Mouse (Mus musculus): ENCODE data around the gene Narfl. TPM values are rescaled to one million over a fixed set of nuclear protein-coding genes. Genes with fewer than 3 reads are reported as not detected.

Narfl gene
- polyA plus RNA-seq, 1 experiment from 2014 or later, result 24.9 TPM

GRCm38 (mm10) chr17:25762591-25762990 is 11.0 kb upstream of the Narfl start:
- H3K4me2 ChIP-seq, result no peak overlapping the region
- WGBS, result 32% methylated on average over 3 of the region's 3 CpGs
- ATAC-seq (ENCODE audit: insufficient number of reproducible peaks, insufficient read depth, low FRiP score, low TSS enrichment, low read depth), result no peak

GRCm38 (mm10) chr17:25765886-25766285 is 7.7 kb upstream of the Narfl start:
- H3K4me3 ChIP-seq (replicated peaks), result no peak overlapping the region
- peaks cover 5% of the 10 kb centered on the region; the same call in 1 of the 2 replicates for H3K4me1 ChIP-seq (replicated peaks)
- peaks cover 12% of the 10 kb centered on the region; the same call in 1 of the 2 replicates for H3K27me3 ChIP-seq
- ATAC-seq (ENCODE audit: insufficient number of reproducible peaks, insufficient read depth, low FRiP score, low TSS enrichment, low read depth), result no peak
- no peaks in the 10 kb centered on the region for H3K9me3 ChIP-seq
- WGBS, result 19% methylated on average over 5 of the region's 5 CpGs
- H3K4me2 ChIP-seq, result no peak overlapping the region
- no peak overlapping the region for H3K9ac ChIP-seq (replicated peaks)
- H3K36me3 ChIP-seq, result no peaks in the 10 kb centered on the region
- H3K27ac ChIP-seq, result no peak overlapping the region

More at GRCm38 (mm10) chr17:25762591-25762990, 11.0 kb upstream of the Narfl start:
- no peaks in the 10 kb centered on the region for H3K9me3 ChIP-seq
- H3K4me1 ChIP-seq (replicated peaks), result peaks cover 5% of the 10 kb centered on the region; the same call in 1 of the 2 replicates
- H3K27me3 ChIP-seq, result peaks cover 5% of the 10 kb centered on the region; the same call in 1 of the 2 replicates
- no peak overlapping the region for H3K27ac ChIP-seq
- H3K36me3 ChIP-seq, result no peaks in the 10 kb centered on the region
- H3K9ac ChIP-seq (replicated peaks), result no peak overlapping the region
- no peak overlapping the region for H3K4me3 ChIP-seq (replicated peaks)

DNA sequence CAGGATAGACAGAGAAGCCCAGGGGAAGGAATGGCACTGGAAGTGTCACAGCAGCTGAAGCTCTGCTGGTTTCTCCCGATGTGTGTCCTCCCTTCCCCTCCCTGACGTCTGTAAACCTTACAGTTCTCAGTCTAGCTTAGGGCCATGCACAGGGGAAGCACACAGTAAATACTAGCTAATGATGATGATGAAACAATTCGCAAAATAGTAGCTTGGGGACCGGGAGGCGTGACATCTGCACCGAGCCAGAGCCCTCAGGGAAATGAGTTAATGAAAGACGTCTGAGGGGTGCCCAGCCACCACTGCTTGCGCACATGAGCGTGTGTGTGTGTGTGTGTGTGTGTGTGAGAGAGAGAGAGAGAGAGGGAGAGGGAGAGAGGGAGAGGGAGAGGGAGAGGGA is 4.2 kb upstream of the Narfl start:
- H3K36me3 ChIP-seq, result no peaks in the 10 kb centered on the region
- H3K4me3 ChIP-seq (replicated peaks), result no peak overlapping the region
- 24% methylated on average over 8 of the region's 9 CpGs for WGBS
- peaks cover 12% of the 10 kb centered on the region; the same call in 1 of the 2 replicates for H3K27me3 ChIP-seq
- H3K4me2 ChIP-seq, result no peak overlapping the region
- no peak for ATAC-seq (ENCODE audit: insufficient number of reproducible peaks, insufficient read depth, low FRiP score, low TSS enrichment, low read depth)
- H3K9me3 ChIP-seq, result no peaks in the 10 kb centered on the region
- H3K9ac ChIP-seq (replicated peaks), result no peak overlapping the region
- H3K27ac ChIP-seq, result no peak overlapping the region
- peaks cover 9% of the 10 kb centered on the region for H3K4me1 ChIP-seq (replicated peaks)

GRCm38 (mm10) chr17:25775318-25776062 is 1.9 kb downstream of the Narfl start:
- Histone ChIP-seq H3K27ac (no peak overlapping the region), H3K9ac (replicated peaks) (no peak overlapping the region), H3K4me1 (replicated peaks) (peaks cover 9% of the 10 kb centered on the region), H3K36me3 (peaks cover 24% of the 10 kb centered on the region), H3K4me2 (no peak overlapping the region), H3K9me3 (no peaks in the 10 kb centered on the region), H3K4me3 (replicated peaks) (no peak overlapping the region), H3K27me3 (no peaks in the 10 kb centered on the region)
- ATAC-seq (ENCODE audit: insufficient number of reproducible peaks, insufficient read depth, low FRiP score, low TSS enrichment, low read depth), result no peak
- 86% methylated on average over 10 of the region's 10 CpGs for WGBS

- 93% methylated on average over 5 of the region's 5 CpGs for WGBS
- H3K9ac ChIP-seq (replicated peaks), result no peak overlapping the region
- H3K27ac ChIP-seq, result no peak overlapping the region
- no peak overlapping the region for H3K4me3 ChIP-seq (replicated peaks)
- no peaks in the 10 kb centered on the region for H3K27me3 ChIP-seq
- H3K9me3 ChIP-seq, result no peaks in the 10 kb centered on the region
- no peak for ATAC-seq (ENCODE audit: insufficient number of reproducible peaks, insufficient read depth, low FRiP score, low TSS enrichment, low read depth)
- H3K4me2 ChIP-seq, result no peak overlapping the region
- peaks cover 10% of the 10 kb centered on the region for H3K4me1 ChIP-seq (replicated peaks)
- peaks cover 49% of the 10 kb centered on the region for H3K36me3 ChIP-seq
Observed at GRCm38 (mm10) chr17:25777948-25778347, 4.4 kb downstream of the Narfl start.

DNA sequence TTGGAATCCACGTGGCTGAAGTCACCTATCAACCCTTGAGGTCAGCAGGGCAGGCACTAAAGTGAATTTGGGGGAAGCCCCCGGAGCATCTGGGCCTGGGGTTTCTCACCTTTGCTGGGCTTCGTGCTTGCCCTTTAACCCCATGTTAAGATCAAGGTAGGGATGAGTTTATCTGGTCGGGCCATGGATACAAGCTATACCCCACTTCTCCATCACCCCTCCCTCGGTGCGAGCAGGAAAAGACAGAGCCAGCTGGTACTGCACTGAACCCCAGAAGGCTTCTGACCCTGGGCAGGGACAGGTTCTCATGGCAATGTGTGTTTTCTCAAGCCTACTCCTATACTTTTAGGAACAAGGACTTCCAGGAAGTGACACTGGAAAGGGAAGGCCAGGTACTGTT is 7.8 kb downstream of the Narfl start:
- Histone ChIP-seq H3K27me3 (no peaks in the 10 kb centered on the region), H3K27ac (no peak overlapping the region), H3K4me1 (replicated peaks) (peaks cover 24% of the 10 kb centered on the region), H3K4me3 (replicated peaks) (no peak overlapping the region), H3K36me3 (peaks cover 64% of the 10 kb centered on the region), H3K9ac (replicated peaks) (no peak overlapping the region), H3K9me3 (no peaks in the 10 kb centered on the region), H3K4me2 (no peak overlapping the region)
- no peak for ATAC-seq (ENCODE audit: insufficient number of reproducible peaks, insufficient read depth, low FRiP score, low TSS enrichment, low read depth)
- 70% methylated on average over 6 of the region's 6 CpGs for WGBS

DNA sequence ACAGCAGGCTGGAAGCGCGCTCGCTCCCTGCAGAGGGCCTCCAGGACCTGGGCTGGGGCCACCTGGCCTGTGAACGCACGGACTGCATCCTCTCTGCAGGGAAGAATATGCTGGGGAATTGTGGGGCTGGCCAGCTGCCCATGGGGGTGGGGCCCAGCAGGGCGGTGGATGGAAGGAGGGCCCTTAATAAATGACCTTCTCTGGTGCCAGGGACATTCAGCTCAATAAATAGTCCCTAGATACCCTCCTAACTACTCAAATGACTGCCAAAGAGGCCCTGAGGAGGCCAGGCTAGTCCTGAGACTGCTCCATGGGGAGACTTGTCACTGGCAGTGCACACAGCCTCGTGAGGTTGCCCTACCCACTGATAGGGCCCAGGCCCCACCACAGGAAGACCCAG is 9.5 kb downstream of the Narfl start:
- Histone ChIP-seq H3K9me3 (no peaks in the 10 kb centered on the region), H3K27ac (no peak overlapping the region), H3K27me3 (no peaks in the 10 kb centered on the region), H3K4me1 (replicated peaks) (peaks cover 24% of the 10 kb centered on the region), H3K9ac (replicated peaks) (no peak overlapping the region), H3K36me3 (peaks cover 66% of the 10 kb centered on the region), H3K4me2 (no peak overlapping the region), H3K4me3 (replicated peaks) (no peak overlapping the region)
- ATAC-seq (ENCODE audit: insufficient number of reproducible peaks, insufficient read depth, low FRiP score, low TSS enrichment, low read depth), result no peak
- WGBS, result 85% methylated on average over 7 of the region's 7 CpGs

GRCm38 (mm10) chr17:25783861-25784574 is 10.4 kb downstream of the Narfl start:
- no peak for ATAC-seq (ENCODE audit: insufficient number of reproducible peaks, insufficient read depth, low FRiP score, low TSS enrichment, low read depth)
- H3K4me1 ChIP-seq (replicated peaks), result peaks cover 24% of the 10 kb centered on the region
- no peaks in the 10 kb centered on the region for H3K27me3 ChIP-seq
- H3K4me2 ChIP-seq, result peak overlapping the region; percentile 82
- no peaks in the 10 kb centered on the region for H3K9me3 ChIP-seq
- peak overlapping the region; percentile 78 for H3K9ac ChIP-seq (replicated peaks)
- peak overlapping the region; percentile 64 for H3K4me3 ChIP-seq (replicated peaks)
- H3K36me3 ChIP-seq, result peaks cover 72% of the 10 kb centered on the region
- 79% methylated on average over 15 of the region's 15 CpGs for WGBS
- peak overlapping the region; percentile 95; the same call in 1 of the 2 replicates for H3K27ac ChIP-seq

- peak; percentile 82 for ATAC-seq (ENCODE audit: insufficient number of reproducible peaks, insufficient read depth, low FRiP score, low TSS enrichment, low read depth)
- WGBS, result under 1% methylated on average over 23 of the region's 23 CpGs
- peaks cover 24% of the 10 kb centered on the region for H3K4me1 ChIP-seq (replicated peaks)
Observed at GRCm38 (mm10) chr17:25785281-25785745, 11.7 kb downstream of the Narfl start, which contains the start of gene Haghl. TSS of gene Haghl (minus strand) at chr17:25785673.

DNA sequence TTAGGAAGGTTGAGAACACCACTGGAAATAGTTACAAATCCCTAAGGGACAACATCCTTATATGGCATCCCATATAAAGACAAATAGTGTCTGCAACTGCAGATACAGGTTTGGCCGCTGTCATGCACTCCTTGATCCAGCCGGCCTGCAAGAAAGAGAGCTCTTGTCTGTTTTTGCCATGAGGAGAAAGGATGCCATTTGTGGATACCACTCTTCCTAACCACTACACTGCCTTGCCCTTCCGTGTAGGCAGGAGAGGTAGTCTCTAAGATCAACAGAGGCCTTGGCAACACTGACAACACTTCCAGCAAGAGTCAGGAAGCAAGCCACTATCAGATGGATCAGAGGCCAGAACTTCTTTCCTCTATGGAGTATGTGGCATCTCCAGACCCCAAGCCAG is 12.7 kb downstream of the Narfl start, which contains the start of gene Ccdc78:
TSS of gene Ccdc78 (plus strand) at position 301 of the 400 bp plus-strand sequence.
- Histone ChIP-seq H3K36me3 (peaks cover 63% of the 10 kb centered on the region), H3K4me3 (replicated peaks) (peak within 1 kb of the TSS; percentile 64)
- no peak for ATAC-seq (ENCODE audit: insufficient number of reproducible peaks, insufficient read depth, low FRiP score, low TSS enrichment, low read depth)

More at GRCm38 (mm10) chr17:25785281-25785745, 11.7 kb downstream of the Narfl start, which contains the start of gene Haghl:
- peak within 1 kb of the TSS; percentile 82 for H3K4me2 ChIP-seq
- no peaks in the 10 kb centered on the region for H3K9me3 ChIP-seq
- H3K36me3 ChIP-seq, result peaks cover 72% of the 10 kb centered on the region
- H3K4me3 ChIP-seq (replicated peaks), result peak within 1 kb of the TSS; percentile 64
- H3K27me3 ChIP-seq, result no peaks in the 10 kb centered on the region
- peak within 1 kb of the TSS; percentile 78 for H3K9ac ChIP-seq (replicated peaks)
- peak within 1 kb of the TSS; percentile 95 for H3K27ac ChIP-seq

More for the DNA sequence above, 12.7 kb downstream of the Narfl start, which contains the start of gene Ccdc78:
- 85% methylated on average over 3 of the region's 3 CpGs for WGBS
- Histone ChIP-seq H3K4me2 (peak within 1 kb of the TSS; percentile 82), H3K27ac (peak within 1 kb of the TSS; percentile 95), H3K9ac (replicated peaks) (peak within 1 kb of the TSS; percentile 78), H3K9me3 (no peaks in the 10 kb centered on the region), H3K4me1 (replicated peaks) (peaks cover 32% of the 10 kb centered on the region), H3K27me3 (no peaks in the 10 kb centered on the region)

Data from limb, embryonic 12.5 days (tissue).